Mouse (Mus musculus) embryo, embryonic 11.5 days (tissue): Measurements from ENCODE around the gene Ntm.

Experiments
- DNase-seq: peaks from one replicate; pipeline ENCODE4 v3.0.0-alpha.2; 2012; ENCODE audit warnings: low read depth, low spot score

Gene Ntm

DNA sequence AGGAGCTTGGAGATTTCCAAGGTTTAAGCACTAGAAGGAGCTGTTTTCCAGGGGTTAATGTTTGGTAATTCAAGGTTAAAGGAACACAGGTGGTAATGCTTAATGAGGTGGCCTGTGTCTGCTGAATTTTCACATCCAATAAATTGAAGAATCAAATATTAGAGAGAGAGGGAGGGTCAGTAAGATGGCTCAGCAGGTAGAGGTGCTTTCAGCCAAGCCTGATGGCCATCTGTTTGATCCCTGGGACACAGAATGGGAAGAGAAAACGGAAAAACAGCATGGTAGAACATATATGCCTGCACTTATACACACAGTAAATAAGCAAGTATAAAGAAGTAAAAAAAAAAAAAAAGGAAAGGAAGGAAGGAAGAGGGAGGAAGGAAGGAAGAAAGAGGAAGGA, 890.9 kb downstream of the Ntm start:
- DNase-seq = no peak

DNA sequence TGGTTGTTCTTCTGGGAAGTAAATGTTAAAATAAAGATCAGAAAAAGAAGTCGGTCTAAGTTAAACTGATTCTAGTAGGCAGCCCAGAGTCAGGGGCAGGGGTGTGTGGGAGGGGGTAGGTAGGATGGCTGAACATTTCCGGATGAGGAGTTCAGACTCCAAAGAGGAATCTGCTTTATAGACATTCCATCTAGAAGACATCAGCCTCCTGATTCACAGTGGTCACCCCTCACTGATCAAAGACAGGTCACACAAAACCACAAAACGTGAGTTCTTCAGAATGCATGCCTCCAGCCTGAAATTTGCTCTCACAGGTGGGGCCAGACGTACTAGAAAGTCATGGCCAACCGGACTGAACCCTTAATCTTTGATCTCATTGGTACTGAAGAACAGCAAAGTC, 895.4 kb downstream of the Ntm start:
- DNase-seq = no peak

DNA sequence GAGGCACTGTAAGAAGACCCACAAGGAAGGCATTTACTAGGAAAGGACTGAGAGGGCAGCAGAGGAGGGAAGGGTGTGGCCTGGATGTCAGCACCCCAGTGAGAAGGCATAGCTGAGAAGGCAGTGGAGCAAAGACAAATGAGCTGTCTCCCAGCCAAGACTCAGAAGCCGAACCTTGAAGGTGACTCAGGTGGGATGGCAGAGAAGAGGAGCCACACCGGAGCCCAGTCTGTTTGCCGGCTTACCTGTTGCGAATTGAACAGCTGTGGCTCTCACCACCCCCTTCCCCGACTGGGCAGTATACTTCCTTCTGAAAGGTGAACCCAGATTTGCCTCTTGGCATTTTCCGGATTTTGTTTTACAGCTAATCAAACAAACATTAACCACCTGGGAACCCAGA, 902.6 kb downstream of the Ntm start:
- no peak for DNase-seq

DNA sequence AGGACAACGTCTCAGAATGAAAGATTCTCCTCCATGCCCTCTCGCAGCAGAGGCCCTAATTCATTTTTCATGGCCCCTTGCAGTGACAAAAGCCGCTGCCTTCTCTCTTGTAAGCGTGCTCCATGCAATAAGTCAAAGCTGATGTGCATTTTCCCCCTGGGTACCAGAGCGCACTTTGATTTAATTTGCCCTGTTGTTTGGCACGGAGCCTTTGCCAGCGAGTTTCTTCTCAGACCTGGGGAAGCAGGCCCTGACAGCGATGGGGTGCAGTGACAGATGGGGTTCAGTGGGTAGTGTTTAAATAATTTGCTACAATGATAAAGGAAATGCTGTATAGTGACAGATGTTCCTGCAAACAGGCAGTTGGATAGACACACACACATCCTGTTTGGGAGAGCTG, 904.1 kb downstream of the Ntm start:
- no peak for DNase-seq

DNA sequence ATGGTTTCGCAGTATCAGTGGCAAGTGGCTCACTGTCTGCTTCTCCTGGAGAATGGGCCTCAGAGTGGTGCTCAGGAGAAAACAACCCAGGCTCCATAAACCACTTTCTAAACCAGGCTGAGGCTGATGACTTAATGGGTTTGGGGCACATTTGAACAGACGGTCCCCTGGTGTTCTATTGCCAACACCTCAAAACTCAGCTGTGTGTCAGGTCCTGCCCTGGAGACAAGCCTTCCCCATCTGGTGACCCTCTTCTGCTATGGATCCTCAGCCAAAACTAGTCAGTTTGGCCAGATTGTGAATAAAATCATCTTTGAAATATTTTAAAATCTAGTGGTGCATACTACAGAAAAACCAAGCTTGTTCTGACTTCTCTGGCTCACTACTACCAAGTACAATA, 907.3 kb downstream of the Ntm start:
- DNase-seq = no peak

DNA sequence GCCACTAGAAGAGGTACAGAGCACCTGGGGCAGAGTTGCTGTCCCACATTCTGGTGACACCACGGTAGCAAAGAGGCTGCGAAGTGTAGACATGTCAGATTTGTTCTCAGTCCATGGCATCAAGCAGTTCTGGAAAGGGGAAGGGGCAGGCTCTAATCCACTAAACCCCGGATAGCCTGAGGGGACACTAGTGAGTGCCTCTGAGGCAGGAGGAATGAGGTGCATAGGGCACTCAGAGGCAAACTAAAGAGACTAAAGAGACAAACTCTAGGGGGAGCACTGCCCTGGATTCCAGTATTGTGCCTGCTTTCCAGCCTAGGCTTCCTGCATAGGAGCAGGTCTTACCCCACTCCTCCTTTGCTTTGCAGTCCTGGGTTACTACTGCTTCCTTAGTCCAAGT, 926.5 kb downstream of the Ntm start:
- DNase-seq = no peak

DNA sequence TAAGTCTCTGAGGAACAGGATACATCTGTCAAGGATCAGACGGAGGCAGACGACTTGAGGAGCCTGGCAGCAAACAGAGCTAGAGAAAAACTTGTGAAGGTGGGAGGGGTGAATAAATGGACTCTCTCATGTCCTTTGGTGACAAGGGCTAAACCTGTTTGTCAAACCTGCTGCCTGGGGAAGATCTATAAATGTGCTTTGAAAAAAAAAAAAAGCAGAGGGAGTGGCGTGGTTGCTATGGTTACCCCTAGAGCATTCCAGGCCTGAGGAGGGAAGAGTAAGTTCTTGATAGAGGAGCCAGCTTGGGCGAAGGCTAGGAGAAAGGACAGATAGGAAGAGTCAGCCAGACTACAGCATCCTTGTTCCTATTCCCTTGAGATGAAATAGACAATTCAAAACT, 926.9 kb downstream of the Ntm start:
- DNase-seq = no peak

DNA sequence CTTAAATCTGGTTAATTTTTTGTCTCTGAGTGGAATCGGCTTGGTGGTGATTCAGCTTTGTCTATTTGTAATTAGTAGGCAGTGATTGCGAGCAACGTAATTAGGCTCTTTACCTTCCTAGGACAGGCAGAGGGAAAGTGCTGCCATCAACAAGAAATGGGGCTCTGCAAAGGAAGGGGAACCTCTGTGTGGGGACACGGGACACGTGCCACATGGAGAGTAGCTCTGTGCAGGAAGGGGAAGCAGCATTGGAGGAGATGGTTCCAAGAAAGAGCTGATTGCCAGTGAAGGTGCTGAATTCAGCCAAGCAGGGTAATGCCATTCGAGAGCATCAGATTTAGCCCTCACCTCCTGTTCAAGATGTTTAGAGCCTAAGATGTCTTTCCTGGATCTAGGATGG, 936.5 kb downstream of the Ntm start:
- no peak for DNase-seq

DNA sequence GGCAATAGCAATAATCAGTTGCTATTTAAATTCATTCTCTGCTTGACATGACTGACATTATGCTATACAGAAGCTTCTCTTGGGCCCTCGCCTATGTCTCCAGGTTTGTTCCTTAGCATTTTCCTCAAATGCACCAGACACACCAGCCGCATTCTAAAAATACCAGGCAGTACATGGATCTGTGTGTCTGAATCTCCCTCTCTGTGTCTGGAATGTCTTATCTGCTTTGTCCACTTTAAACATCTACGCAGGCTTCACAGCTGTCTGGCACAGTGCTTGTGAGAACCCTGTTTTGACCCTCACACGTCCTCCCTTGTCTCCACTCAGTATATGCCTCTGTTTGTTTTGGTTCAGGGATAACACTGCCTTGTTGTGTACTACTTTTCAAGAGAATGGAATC, 937.3 kb downstream of the Ntm start:
- DNase-seq = no peak

DNA sequence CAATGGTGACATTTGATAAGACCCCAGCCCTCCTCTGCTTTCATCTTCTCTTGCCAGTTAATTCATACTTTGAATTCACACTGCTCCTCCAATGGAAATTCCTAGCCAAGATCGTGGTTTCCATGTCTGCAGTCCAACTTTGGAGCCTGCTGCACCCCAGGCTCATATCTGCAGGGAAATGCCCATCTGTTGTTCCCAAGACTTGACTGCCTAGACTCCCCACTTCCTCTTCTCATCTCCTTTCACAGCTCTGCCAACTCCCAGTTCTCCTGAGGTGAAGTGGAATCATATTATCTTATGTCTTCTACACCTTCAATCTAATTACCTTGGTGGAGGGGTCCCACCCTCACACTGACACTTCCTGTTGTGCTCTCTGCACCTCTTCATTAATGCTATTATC, 937.8 kb downstream of the Ntm start:
- DNase-seq = no peak

DNA sequence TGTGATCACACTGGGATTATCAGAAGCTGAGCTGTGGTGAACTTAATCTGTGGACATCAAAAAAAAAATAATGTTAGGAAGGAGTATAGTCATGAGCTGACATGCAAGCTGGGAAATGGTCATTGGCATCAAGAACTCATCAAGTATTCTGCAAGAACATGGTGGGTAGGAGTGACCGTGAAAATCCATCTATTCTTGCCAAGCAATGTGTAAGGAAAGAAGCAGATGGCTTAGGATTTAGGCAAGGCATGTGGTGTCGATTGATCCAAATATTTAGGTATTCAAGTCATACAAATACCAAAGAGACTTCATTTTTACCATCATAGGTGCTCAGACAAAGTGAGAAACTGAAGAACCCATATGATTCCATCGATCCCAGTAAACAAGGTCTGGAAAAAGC, 946.1 kb downstream of the Ntm start:
- DNase-seq = no peak

DNA sequence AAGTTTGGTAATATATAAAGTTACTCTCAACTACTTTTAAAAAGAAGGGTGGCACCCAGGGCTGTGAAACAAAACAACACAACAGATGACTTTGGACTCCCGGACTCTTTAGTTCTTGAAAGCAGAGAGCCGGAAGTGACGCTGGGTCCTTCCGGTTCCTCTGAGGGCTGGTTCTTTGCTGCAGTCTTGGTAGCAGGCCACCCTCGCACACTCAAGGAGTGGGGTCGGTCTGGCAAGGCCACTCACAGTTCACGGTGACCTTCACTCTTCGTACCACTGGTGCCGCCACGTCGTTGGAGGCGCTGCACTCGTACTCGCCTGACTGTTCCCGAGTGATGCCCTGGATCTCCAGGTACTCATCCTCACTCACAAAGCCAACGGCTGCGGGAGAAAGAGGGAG, 949.1 kb downstream of the Ntm start:
- no peak for DNase-seq

DNA sequence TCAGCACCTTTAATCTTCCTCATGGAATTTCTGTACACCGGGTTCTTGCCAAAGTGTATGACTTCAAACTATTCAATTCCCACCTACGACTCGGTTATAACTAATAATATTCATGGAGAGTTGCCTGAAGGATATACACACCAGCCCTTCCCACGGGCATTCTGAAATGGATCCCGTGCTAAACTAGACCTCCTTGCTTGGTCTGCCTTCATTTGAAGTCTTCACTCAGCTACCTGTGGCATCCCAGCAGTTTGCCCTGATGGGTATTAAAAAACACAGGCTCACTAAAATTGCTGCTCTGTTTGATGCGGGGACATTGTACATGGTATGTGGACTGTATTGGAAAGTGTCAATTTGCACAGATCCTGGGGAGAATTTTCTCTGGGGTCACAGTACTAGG, 950.4 kb downstream of the Ntm start:
- DNase-seq = no peak

DNA sequence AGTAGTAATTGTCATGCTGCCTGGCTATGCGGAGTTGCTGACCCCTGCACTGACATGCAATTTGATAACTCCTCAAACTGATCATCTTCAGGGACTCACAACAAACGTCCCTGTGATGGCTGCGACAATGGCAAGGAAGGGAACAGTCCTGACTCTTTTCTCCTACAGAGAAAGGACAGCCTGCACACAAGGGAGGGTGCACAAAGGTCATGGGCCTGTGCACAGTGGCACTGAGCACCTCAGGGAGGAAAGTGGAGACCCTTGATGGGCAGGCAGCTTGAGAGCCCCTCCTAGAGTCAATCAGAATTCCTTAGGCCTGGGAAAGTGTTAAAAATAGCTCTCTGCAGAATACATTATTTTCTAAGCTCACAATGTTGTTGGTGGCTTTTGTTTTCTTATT, 951.5 kb downstream of the Ntm start:
- DNase-seq = no peak

DNA sequence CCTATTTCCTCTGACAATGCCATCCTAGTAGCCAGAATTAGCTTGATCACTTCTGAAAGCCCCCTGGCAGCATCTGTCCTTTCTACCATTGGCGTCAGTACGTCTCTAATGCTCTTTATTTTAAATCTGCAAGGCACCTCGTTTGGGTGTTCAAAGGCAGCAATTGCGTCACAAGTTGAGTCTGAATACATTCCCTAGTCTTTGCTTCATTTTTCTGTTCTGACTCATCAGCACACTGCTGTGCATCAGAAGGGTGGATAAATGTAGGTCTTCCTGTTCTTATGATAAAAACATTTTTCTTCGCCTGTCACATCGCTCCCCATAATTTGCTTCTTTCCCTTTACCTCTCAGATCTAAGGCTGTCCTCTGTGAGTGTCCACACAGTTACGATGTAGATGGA, 958.4 kb downstream of the Ntm start:
- no peak for DNase-seq

DNA sequence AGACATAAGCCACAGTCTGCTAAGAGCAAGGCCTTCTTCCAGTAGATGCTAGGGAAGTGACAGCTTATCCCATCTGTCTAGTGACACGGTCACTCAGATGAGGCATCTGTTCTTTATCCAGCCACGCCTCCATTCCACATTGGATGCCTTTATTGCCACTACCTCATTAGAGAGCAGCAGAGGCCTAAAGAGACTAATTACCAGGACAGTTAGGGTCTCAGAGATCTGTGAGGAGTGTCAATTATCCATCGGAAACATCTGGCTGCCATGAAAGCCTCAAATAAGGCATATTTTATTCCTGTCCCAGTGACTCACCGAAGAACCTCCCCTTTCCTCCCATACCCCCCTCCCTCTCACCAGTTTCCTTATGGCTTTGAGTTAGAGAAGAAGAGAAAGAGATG, 963.0 kb downstream of the Ntm start:
- no peak for DNase-seq

DNA sequence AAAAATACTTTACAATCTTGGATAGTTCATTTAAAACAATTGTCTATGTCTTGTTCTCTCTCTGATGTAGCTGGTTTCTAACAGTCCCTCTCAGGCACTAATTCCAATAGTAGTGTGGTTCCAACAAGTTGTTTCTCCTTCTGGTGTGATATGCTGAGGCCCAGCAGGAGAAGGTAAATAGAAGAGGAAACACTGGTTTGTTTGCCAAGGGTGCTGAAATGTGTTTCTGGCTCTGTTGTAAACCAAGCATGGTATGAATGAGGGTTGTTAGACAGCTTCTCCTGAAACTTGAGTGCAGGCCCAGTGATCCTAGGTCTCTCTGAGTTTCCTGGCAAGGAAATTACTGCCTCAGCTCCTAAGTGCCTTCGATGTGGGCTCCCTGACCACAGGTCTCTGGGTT, 985.7 kb downstream of the Ntm start:
- DNase-seq = no peak

DNA sequence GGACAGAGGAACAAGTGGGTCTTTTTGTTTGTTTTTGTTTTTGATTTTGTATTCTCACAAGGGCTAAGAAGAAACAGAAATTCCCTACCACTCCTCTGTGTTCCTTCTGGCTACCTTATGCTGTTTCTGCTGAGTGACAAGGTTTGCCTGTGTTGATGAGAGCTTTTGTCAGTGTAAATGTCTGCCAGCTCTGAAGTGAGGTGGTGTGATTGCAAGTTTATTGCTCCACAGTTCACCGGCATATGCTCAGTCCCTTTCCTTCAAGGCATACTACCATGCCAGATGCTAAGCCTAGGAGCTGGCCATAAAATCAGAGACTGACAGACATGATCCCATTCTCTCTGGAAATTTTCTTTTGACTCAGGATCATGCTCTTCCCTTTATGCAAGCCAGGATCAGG, 993.5 kb downstream of the Ntm start:
- DNase-seq = no peak
